Mouse (Mus musculus): ENCODE data around the gene Smim4. TPM values are rescaled to one million over a fixed set of nuclear protein-coding genes. Genes with fewer than 3 reads are reported as not detected.

Gene Smim4
- total RNA-seq, 1 experiment from 2014 or later = 26.9 TPM

Other genes with a start within 250 kb of the Smim4 start
- gene Mustn1, start 249.8 kb downstream of the Smim4 start, total RNA-seq (2017) = 5.2 and 6.3 TPM in 2 replicates
- gene Itih4, start 242.5 kb downstream of the Smim4 start, total RNA-seq (2017) = not detected in 2 replicates
- gene Itih3, start 205.2 kb downstream of the Smim4 start, total RNA-seq (2017) = not detected in 2 replicates
- not detected in 2 replicates for gene Itih1, start 185.7 kb downstream of the Smim4 start, total RNA-seq (2017)
- 4.7 and 6.1 TPM in 2 replicates for gene Nek4, start 177.6 kb downstream of the Smim4 start, total RNA-seq (2017)
- gene Glt8d1, start 127.6 kb downstream of the Smim4 start, total RNA-seq (2017) = 16.0 and 22.6 TPM in 2 replicates
- 52.3 and 53.5 TPM in 2 replicates for gene Spcs1, start 127.3 kb downstream of the Smim4 start, total RNA-seq (2017)
- 53.5 and 62.5 TPM in 2 replicates for gene Pbrm1, start 109.8 kb downstream of the Smim4 start, total RNA-seq (2017)
- 82.4 and 84.8 TPM in 2 replicates for gene Gnl3, start 109.8 kb downstream of the Smim4 start, total RNA-seq (2017)
- 5.2 and 5.5 TPM in 2 replicates for gene Nt5dc2, start 2.1 kb upstream of the Smim4 start, total RNA-seq (2017)
- gene Stab1, start 39.7 kb upstream of the Smim4 start, total RNA-seq (2017) = 4.1 and 5.0 TPM in 2 replicates
- gene Tnnc1, start 79.4 kb upstream of the Smim4 start, total RNA-seq (2017) = not detected in 2 replicates
- gene Nisch, start 88.0 kb upstream of the Smim4 start, total RNA-seq (2017) = 329 and 351 TPM in 2 replicates
- 0.37 and 0.58 TPM in 2 replicates for gene Sema3g, start 88.9 kb upstream of the Smim4 start, total RNA-seq (2017)
- 18.7 and 19.3 TPM in 2 replicates for gene Phf7, start 122.4 kb upstream of the Smim4 start, total RNA-seq (2017)
- 55.1 and 61.2 TPM in 2 replicates for gene Bap1, start 122.5 kb upstream of the Smim4 start, total RNA-seq (2017)
- 0.12 TPM in 2 replicates for gene Dnah1, start 194.9 kb upstream of the Smim4 start, total RNA-seq (2017)
- gene Capn7, start 207.7 kb upstream of the Smim4 start, total RNA-seq (2017) = 80.2 and 86.2 TPM in 2 replicates

Data from neutrophil, adult 5-6 weeks (primary cell).